Comparison of ENCODE assay signal across 31 mouse cellular contexts in genomic region chr9:51812931-51813330, GRCm38 (mm10). TPM values are rescaled to one million over a fixed set of nuclear protein-coding genes. Genes with fewer than 3 reads are reported as not detected.
A peak's percentile ranks its signal among the peaks of the same experiment; 100 is the strongest.
DNase-seq lines count a peak whose midpoint lies in the region; ATAC-seq lines count a peak whose summit lies in the region.
"Had no signal": no experiment of that assay in that cellular context is flagged by ENCODE, and none has a peak within 500 bp of the region (broad histone marks: within the 10 kb centered on the region; RNA-seq: fewer than 3 reads in every experiment).

No protein-coding gene starts in this region.

- no peak overlapping the region for H3K9ac ChIP-seq in hindbrain, embryonic 13.5 days
- H3K9ac ChIP-seq in intestine, embryonic 16.5 days (ENCODE audit: low read depth, low read length), result no peak overlapping the region
- H3K9ac ChIP-seq: embryonic facial prominence, embryonic 13.5 days; forebrain, embryonic 12.5 days; forebrain, embryonic 15.5 days; heart, embryonic 13.5 days; hindbrain, embryonic 15.5 days had no signal

- no peaks in the 10 kb centered on the region for H3K27me3 ChIP-seq in hindbrain, embryonic 13.5 days
- no peaks in the 10 kb centered on the region for H3K27me3 ChIP-seq in intestine, embryonic 16.5 days (replicated peaks; ENCODE audit: control insufficient read depth, insufficient read depth, low read length)
- H3K27me3 ChIP-seq: embryonic facial prominence, embryonic 13.5 days; forebrain, embryonic 12.5 days; forebrain, embryonic 15.5 days; heart, embryonic 13.5 days; hindbrain, embryonic 15.5 days had no signal

- no peak overlapping the region for H3K27ac ChIP-seq in hindbrain, embryonic 13.5 days
- H3K27ac ChIP-seq in intestine, embryonic 16.5 days (ENCODE audit: low read length), result no peak overlapping the region
- H3K27ac ChIP-seq: embryonic facial prominence, embryonic 10.5 days; embryonic facial prominence, embryonic 13.5 days; forebrain, embryonic 12.5 days; forebrain, embryonic 15.5 days; heart, adult 2 months; heart, embryonic 10.5 days; heart, embryonic 13.5 days; hindbrain, embryonic 15.5 days had no signal

- ATAC-seq in hindbrain, embryonic 13.5 days (ENCODE audit: low FRiP score), result no peak
- no peak for ATAC-seq in intestine, embryonic 16.5 days
- ATAC-seq: activated CD4-positive, CD25-positive, alpha-beta regulatory T cell, adult 4 months; forebrain, embryonic 15.5 days had no signal

- H3K9me3 ChIP-seq in hindbrain, embryonic 13.5 days, result no peaks in the 10 kb centered on the region
- H3K9me3 ChIP-seq in intestine, embryonic 16.5 days (ENCODE audit: control insufficient read depth, low read length), result no peaks in the 10 kb centered on the region
- H3K9me3 ChIP-seq: embryonic facial prominence, embryonic 10.5 days; embryonic facial prominence, embryonic 13.5 days; forebrain, embryonic 12.5 days; forebrain, embryonic 15.5 days; heart, embryonic 10.5 days; heart, embryonic 13.5 days; hindbrain, embryonic 15.5 days had no signal

- no peak overlapping the region for H3K4me3 ChIP-seq in hindbrain, embryonic 13.5 days
- no peak overlapping the region for H3K4me3 ChIP-seq in intestine, embryonic 16.5 days (ENCODE audit: low read length)
- H3K4me3 ChIP-seq: embryonic facial prominence, embryonic 10.5 days; embryonic facial prominence, embryonic 13.5 days; erythroblast, embryonic 14.5 days; forebrain, embryonic 12.5 days; forebrain, embryonic 15.5 days; heart, adult 2 months; heart, embryonic 10.5 days; heart, embryonic 13.5 days; hindbrain, embryonic 15.5 days had no signal

- H3K4me2 ChIP-seq in hindbrain, embryonic 13.5 days, result no peak overlapping the region
- H3K4me2 ChIP-seq in intestine, embryonic 16.5 days (ENCODE audit: low read depth, low read length), result no peak overlapping the region
- H3K4me2 ChIP-seq: embryonic facial prominence, embryonic 13.5 days; forebrain, embryonic 12.5 days; forebrain, embryonic 15.5 days; heart, embryonic 13.5 days; hindbrain, embryonic 15.5 days had no signal

- peak; percentile 10 for DNase-seq in ovary, adult 18-20 months (ENCODE audit: low spot score)
- DNase-seq in ovary, postnatal 10 days (ENCODE audit: low spot score), result no peak
- DNase-seq in Muller cell, postnatal 12 days (ENCODE audit: inconsistent ontology term), result peak; percentile 27
- DNase-seq in adrenal gland, postnatal 14 days, result peak; percentile 44
- DNase-seq in natural killer cell, adult 2 months (ENCODE audit: low spot score in 2 of 2), result no peak
- DNase-seq: B cell, adult 2 months; cerebellum, adult 11-12 months; cerebellum, adult 8-10 months; cerebellum, postnatal 10 days; cerebellum, postnatal 36 days; embryo, embryonic 11 days; gastrocnemius, postnatal 10 days; gastrocnemius, postnatal 36 days; heart, adult 2 months; heart, postnatal 14 days; heart, postnatal 4 days; kidney, adult 11 months; kidney, adult 8-10 months had no signal

- no peaks in the 10 kb centered on the region for H3K36me3 ChIP-seq in hindbrain, embryonic 13.5 days
- no peaks in the 10 kb centered on the region for H3K36me3 ChIP-seq in intestine, embryonic 16.5 days (ENCODE audit: control insufficient read depth, insufficient read depth, low read length)
- H3K36me3 ChIP-seq: embryonic facial prominence, embryonic 10.5 days; embryonic facial prominence, embryonic 13.5 days; forebrain, embryonic 12.5 days; forebrain, embryonic 15.5 days; heart, embryonic 10.5 days; heart, embryonic 13.5 days; hindbrain, embryonic 15.5 days had no signal

- WGBS in hindbrain, embryonic 13.5 days, result 97% methylated on average over 1 of the region's 1 CpGs
- WGBS in intestine, embryonic 16.5 days, result 88% methylated on average over 1 of the region's 1 CpGs

- H3K4me1 ChIP-seq in hindbrain, embryonic 13.5 days (replicated peaks), result no peaks in the 10 kb centered on the region
- H3K4me1 ChIP-seq in intestine, embryonic 16.5 days (ENCODE audit: control insufficient read depth, insufficient read depth, low read length), result no peaks in the 10 kb centered on the region
- H3K4me1 ChIP-seq: embryonic facial prominence, embryonic 10.5 days; embryonic facial prominence, embryonic 13.5 days; forebrain, embryonic 12.5 days; forebrain, embryonic 15.5 days; heart, embryonic 10.5 days; heart, embryonic 13.5 days; hindbrain, embryonic 15.5 days had no signal

RNA-seq across cellular contexts. Expression of gene Arhgap20, which starts 47.8 kb away (rescaled TPM):
- total RNA-seq in adrenal gland, postnatal 14 days (2021), result 2.7 and 3.4 TPM in 2 replicates
- polyA plus RNA-seq in hindbrain, embryonic 13.5 days (2015; fragmentation: Nextera tagmentation; extraction: Ambion mirVana), result 18.1 and 20.3 TPM in 2 replicates
- polyA plus RNA-seq in intestine, embryonic 16.5 days (2015; fragmentation: Nextera tagmentation; extraction: Ambion mirVana), result 1.7 TPM in 2 replicates
- total RNA-seq: granulocyte monocyte progenitor cell, adult 5-6 weeks; MEL had no signal
- polyA plus RNA-seq: erythroblast, embryonic 14.5 days had no signal

Comparison
In these comparisons a context has a peak if more than half of its experiments do, and no peak if none do; other contexts are left out.
1. DNase-seq: peak in ovary, adult 18-20 months (single experiment), Muller cell, postnatal 12 days (single experiment) and adrenal gland, postnatal 14 days (single experiment); none in ovary, postnatal 10 days (single experiment) and natural killer cell, adult 2 months (0 of 2).